In the genomic region with DNA sequence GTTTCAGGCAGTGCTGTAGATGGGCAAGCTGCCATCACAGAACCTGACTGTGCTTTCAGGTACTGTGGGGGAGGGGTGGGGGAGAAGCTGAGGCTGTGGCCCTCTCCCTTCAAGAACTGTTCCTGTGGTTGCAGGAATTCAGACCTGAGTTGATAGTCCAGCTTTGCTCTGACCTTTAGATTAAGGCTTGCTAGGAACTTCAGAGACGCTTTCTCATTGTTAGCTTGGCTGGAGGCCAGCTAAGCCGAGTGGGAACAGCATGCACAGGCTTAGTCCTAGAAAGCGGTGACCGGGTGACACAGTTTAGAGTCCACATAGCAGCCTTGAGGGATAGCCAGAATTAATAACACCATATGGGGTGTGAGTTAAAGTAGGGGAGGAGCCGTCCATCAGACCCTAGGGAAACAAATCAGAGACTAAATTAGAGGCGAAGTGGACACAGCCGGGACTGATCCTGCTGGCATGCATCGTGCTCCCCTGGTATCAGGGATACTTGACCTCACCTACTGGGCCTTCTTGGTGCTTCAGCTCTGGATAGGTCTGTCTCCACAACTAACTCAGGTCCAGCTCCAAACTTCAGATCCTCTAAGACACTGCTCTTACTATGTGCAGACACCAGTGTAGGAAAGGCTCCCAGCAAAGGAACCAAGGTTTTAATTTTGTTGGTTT, we compare ENCODE assay signal across 8 mouse cellular contexts.
A peak's percentile ranks its signal among the peaks of the same experiment; 100 is the strongest.
DNase-seq lines count a peak whose midpoint lies in the region; ATAC-seq and TF ChIP-seq lines count a peak whose summit lies in the region.

No protein-coding gene starts in this region.

- no peak overlapping the region for H3K4me2 ChIP-seq in forebrain, embryonic 11.5 days (ENCODE audit: low read depth, low read length, severe bottlenecking)
- peak overlapping the region; percentile 43 for H3K4me2 ChIP-seq in heart, embryonic 16.5 days (ENCODE audit: low read depth, low read length)
- H3K4me2 ChIP-seq in midbrain, postnatal 0 days (ENCODE audit: low read depth, low read length, poor library complexity, severe bottlenecking): no peak overlapping the region

- H3K9me3 ChIP-seq in forebrain, embryonic 11.5 days (ENCODE audit: control insufficient read depth, low read length): no peaks in the 10 kb centered on the region
- H3K9me3 ChIP-seq in forebrain, embryonic 10.5 days: no peaks in the 10 kb centered on the region
- H3K9me3 ChIP-seq in heart, embryonic 16.5 days (replicated peaks; ENCODE audit: control insufficient read depth, low read length): no peaks in the 10 kb centered on the region
- no peaks in the 10 kb centered on the region for H3K9me3 ChIP-seq in midbrain, postnatal 0 days (ENCODE audit: low read length)

- no peak overlapping the region for H3K9ac ChIP-seq in forebrain, embryonic 11.5 days (ENCODE audit: low read length)
- H3K9ac ChIP-seq in heart, embryonic 16.5 days (ENCODE audit: low read length): no peak overlapping the region
- H3K9ac ChIP-seq in midbrain, postnatal 0 days (replicated peaks; ENCODE audit: low read length, poor library complexity, severe bottlenecking): no peak overlapping the region

- TF ChIP-seq CTCF in midbrain, postnatal 0 days (IDR thresholded peaks at IDR 0.05): no peak

- no peak overlapping the region for H3K4me3 ChIP-seq in forebrain, embryonic 11.5 days (ENCODE audit: low read depth, low read length)
- H3K4me3 ChIP-seq in forebrain, embryonic 10.5 days: no peak overlapping the region
- H3K4me3 ChIP-seq in heart, embryonic 16.5 days (ENCODE audit: low read length): 0 out of 2 replicates have a peak overlapping the region, but pooled peaks have one; percentile 5
- H3K4me3 ChIP-seq in midbrain, postnatal 0 days (ENCODE audit: low read depth, low read length): no peak overlapping the region

- H3K36me3 ChIP-seq in forebrain, embryonic 11.5 days (ENCODE audit: control insufficient read depth, insufficient read depth, low read length): no peaks in the 10 kb centered on the region
- H3K36me3 ChIP-seq in forebrain, embryonic 10.5 days (replicated peaks): no peaks in the 10 kb centered on the region
- H3K36me3 ChIP-seq in heart, embryonic 16.5 days (ENCODE audit: control insufficient read depth, insufficient read depth): no peaks in the 10 kb centered on the region
- H3K36me3 ChIP-seq in midbrain, postnatal 0 days (ENCODE audit: insufficient read depth, low read length): no peaks in the 10 kb centered on the region

- ATAC-seq in forebrain, embryonic 11.5 days (replicated peaks; ENCODE audit: low FRiP score): peak; percentile 76
- ATAC-seq in cerebellum, adult (ENCODE audit: insufficient number of reproducible peaks, low FRiP score, low TSS enrichment): peak; percentile 84
- ATAC-seq in heart, embryonic 16.5 days (replicated peaks; ENCODE audit: extremely low read depth, insufficient read depth, low FRiP score): peak; percentile 84
- ATAC-seq in midbrain, postnatal 0 days (ENCODE audit: low FRiP score): 0 out of 2 replicates have a peak, but pooled peaks have one; percentile 16

- H3K27me3 ChIP-seq in forebrain, embryonic 11.5 days (ENCODE audit: control insufficient read depth, insufficient read depth, low read length): no peaks in the 10 kb centered on the region
- H3K27me3 ChIP-seq in forebrain, embryonic 10.5 days (ENCODE audit: poor library complexity, severe bottlenecking): no peaks in the 10 kb centered on the region
- no peaks in the 10 kb centered on the region for H3K27me3 ChIP-seq in heart, embryonic 16.5 days (ENCODE audit: control insufficient read depth, insufficient read depth, low read length)
- H3K27me3 ChIP-seq in midbrain, postnatal 0 days (ENCODE audit: insufficient read depth, low read length): no peaks in the 10 kb centered on the region

- H3K4me1 ChIP-seq in forebrain, embryonic 11.5 days (replicated peaks; ENCODE audit: control insufficient read depth, insufficient read depth, low read length): no peaks in the 10 kb centered on the region
- H3K4me1 ChIP-seq in forebrain, embryonic 10.5 days: peaks cover 5% of the 10 kb centered on the region; the same call in 1 of the 2 replicates
- H3K4me1 ChIP-seq in heart, embryonic 16.5 days (ENCODE audit: control insufficient read depth, insufficient read depth, low read length): peaks cover 7% of the 10 kb centered on the region
- no peaks in the 10 kb centered on the region for H3K4me1 ChIP-seq in midbrain, postnatal 0 days (ENCODE audit: insufficient read depth, low read length)

- 57% methylated on average over 8 of the region's 8 CpGs for WGBS in forebrain, embryonic 11.5 days
- WGBS in forebrain, embryonic 10.5 days: 65% methylated on average over 8 of the region's 8 CpGs
- WGBS in heart, embryonic 16.5 days: 15% methylated on average over 8 of the region's 8 CpGs
- WGBS in midbrain, postnatal 0 days: 37% methylated on average over 8 of the region's 8 CpGs

- no peak overlapping the region for H3K27ac ChIP-seq in forebrain, embryonic 11.5 days (ENCODE audit: low read depth, low read length)
- H3K27ac ChIP-seq in forebrain, embryonic 10.5 days: no peak overlapping the region
- no peak overlapping the region for H3K27ac ChIP-seq in heart, embryonic 16.5 days (ENCODE audit: low read length)
- no peak overlapping the region for H3K27ac ChIP-seq in midbrain, postnatal 0 days (ENCODE audit: low read depth, low read length)

- DNase-seq in forebrain, embryonic 11.5 days (ENCODE audit: low spot score): no peak
- DNase-seq in forebrain, embryonic 10.5 days (ENCODE audit: extremely low spot score, low spot score): no peak
- peak; percentile 80 for DNase-seq in kidney, postnatal 14 days
- DNase-seq in midbrain, postnatal 0 days (ENCODE audit: low spot score): peak; percentile 59
- no peak for DNase-seq in natural killer cell, adult 2 months (ENCODE audit: low spot score in 2 of 2)
- DNase-seq in B cell, adult 2 months: no peak

Comparison
In these comparisons a context has a peak if more than half of its experiments do, and no peak if none do; other contexts are left out.
1. ATAC-seq: peak in every context shown above with its lines; median percentile 84 in cerebellum, adult; 84 in heart, embryonic 16.5 days; 76 in forebrain, embryonic 11.5 days; 16 in midbrain, postnatal 0 days.
2. DNase-seq: peak in kidney, postnatal 14 days (single experiment) and midbrain, postnatal 0 days (single experiment); none in forebrain, embryonic 11.5 days (single experiment), forebrain, embryonic 10.5 days (single experiment), natural killer cell, adult 2 months (0 of 2) and B cell, adult 2 months (0 of 2).